Mouse (Mus musculus): ENCODE data around the gene Fbxl19.

DNA sequence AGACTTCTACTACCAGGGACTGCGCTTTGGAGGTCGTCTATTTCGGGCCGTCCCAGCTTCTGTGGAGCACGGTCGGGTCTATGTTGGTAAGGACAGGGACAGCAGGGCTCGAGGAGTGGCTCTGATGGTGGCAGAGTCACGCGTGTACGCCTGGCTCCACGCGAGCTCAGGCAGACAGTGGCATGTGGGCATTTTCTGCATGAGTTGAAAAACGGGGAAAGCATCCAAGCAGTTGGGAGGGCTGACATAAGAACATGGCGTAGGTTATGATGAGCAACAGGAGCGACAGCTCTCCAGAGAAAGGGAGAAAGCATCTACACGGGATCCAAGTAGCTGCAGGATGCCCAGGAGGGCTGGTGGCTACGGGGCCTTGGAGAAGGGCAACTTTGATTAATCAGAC lies 58.0 kb downstream of the Fbxl19 start:
- TF ChIP-seq CTCF (IDR thresholded peaks at IDR 0.05; ENCODE audit: insufficient read depth, low read depth, low read length), result no peak
- TF ChIP-seq POLR2A (IDR thresholded peaks at IDR 0.05; ENCODE audit: insufficient read depth, low read depth, low read length), result no peak

Measured in olfactory bulb, adult 2 months (tissue).